Mouse (Mus musculus) bone marrow macrophage, adult 2 months (primary cell): ENCODE measurements around the gene Cyth1. TPM values are rescaled to one million over a fixed set of nuclear protein-coding genes. Genes with fewer than 3 reads are reported as not detected.

Source experiments
- H3K27ac ChIP-seq: 2 replicates; pipeline ENCODE4 v1.5.1; 2012; ENCODE audit warnings: low read depth, low read length; ENCODE audit not compliant: insufficient read depth
- H3K4me1 ChIP-seq: 2 replicates; pipeline ENCODE4 v1.6.1; 2012; ENCODE audit warnings: low read length; ENCODE audit not compliant: control insufficient read depth, insufficient read depth
- H3K4me3 ChIP-seq: 2 replicates; pipeline ENCODE4 v1.5.1; 2012; ENCODE audit warnings: mild to moderate bottlenecking, low read length, moderate library complexity; ENCODE audit not compliant: insufficient read depth
- CTCF ChIP-seq: IDR thresholded peaks from 2 replicates; pipeline ENCODE4 v1.5.1; 2012; ENCODE audit warnings: low read depth, mild to moderate bottlenecking, low read length, moderate library complexity
- POLR2A ChIP-seq: IDR thresholded peaks from 2 replicates; pipeline ENCODE4 v1.6.1; 2012; ENCODE audit warnings: mild to moderate bottlenecking, low read depth, low read length, borderline replicate concordance
- polyA plus RNA-seq: library from polyadenylated mRNA; stranded (reverse); fragments of >200 nt; gene quantifications from 2 replicates; pipeline ENCODE4 v1.2.4, GENCODE M21; 2012; ENCODE audit not compliant: missing spikeins, insufficient read depth, insufficient read length

Gene Cyth1
- polyA plus RNA-seq, 1 experiment, result 47.2 TPM

DNA sequence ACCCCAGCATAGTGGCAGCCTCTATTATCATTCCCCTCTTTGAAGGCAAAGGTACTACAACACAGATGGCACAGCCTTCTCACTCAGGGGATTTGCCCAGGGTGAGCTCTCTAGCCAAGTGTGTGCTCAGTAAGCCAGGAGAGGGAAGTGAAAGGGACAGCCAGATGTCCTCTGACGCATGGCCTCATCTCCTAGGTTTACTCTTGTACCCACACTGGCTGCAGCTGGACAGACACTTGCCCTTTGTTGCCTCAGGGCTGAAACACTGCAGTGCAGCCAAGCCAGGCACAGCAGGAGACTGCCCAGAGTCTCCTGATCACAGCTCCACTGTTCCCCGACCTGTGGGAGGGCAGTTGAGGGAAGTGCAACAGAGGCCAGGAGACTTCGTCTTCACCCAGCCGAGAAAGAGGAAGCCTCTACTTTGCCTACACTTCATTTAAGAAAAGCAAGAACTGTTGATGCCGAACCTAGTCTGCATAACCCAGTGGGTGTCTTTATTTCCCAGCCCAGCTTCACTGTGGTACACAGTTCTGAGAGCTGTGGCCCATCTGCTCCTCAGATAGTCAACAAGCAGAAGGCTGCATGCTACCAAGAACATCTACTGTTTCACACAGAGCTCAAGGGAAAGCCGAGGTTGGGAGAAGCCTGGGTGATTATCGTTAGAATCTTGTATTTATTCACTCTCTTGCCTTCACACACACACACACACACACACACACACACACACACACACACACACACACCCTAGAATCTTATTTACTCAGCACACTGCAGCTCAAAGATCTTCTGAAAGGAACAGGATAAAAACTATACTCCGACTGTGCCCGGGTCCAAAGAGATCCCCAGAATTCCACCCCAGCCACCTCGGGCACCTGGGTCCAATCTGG lies 36.4 kb downstream of the Cyth1 start:
- Histone ChIP-seq H3K27ac (peak overlapping the region; percentile 86), H3K4me3 (peak overlapping the region; percentile 41), H3K4me1 (peaks cover 68% of the 10 kb centered on the region)
- TF ChIP-seq POLR2A, result no peak
- TF ChIP-seq CTCF, result no peak

DNA sequence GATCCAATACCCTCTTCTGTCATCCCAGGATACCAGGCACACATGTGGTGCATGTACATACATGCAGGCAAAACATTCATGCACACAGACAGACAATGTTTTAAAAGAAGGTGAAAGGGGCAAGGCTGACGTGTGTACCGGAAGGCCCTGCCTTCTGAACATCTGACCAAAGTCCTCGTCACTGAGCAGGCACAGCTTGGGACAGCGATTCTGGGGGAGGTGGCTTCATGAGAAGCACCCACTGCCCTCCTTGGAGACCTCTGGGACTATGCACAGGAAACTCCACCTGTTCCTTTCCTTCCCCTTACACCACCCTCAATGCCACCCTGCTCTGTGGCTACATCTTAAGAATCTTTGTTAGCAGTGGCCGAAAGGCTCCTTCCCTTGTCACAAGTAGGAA lies 37.4 kb downstream of the Cyth1 start:
- TF ChIP-seq CTCF (no peak), POLR2A (no peak)
- peaks cover 63% of the 10 kb centered on the region for H3K4me1 ChIP-seq
- peak overlapping the region; percentile 86 for H3K27ac ChIP-seq
- H3K4me3 ChIP-seq, result no peak overlapping the region

DNA sequence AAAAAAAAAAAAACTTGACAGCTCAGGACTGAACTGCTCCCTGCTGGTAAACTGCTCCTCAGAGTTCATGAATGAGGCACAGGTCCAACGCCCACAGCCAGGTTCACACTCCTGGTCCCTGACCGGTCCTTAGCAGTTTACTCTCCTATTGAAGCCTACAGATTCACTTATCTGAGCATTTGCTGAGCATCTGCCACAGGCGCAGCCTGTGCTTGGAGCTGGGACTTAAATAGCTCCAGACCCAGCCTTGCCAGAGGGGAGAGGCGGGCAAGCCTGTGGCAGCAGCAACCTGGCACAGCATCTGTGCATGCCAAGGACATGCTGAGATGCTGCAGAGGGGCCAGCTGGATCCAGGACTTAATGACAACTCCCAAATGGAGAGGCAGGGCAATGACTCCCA lies 38.3 kb downstream of the Cyth1 start:
- Histone ChIP-seq H3K4me3 (no peak overlapping the region), H3K4me1 (peaks cover 58% of the 10 kb centered on the region), H3K27ac (no peak overlapping the region)

DNA sequence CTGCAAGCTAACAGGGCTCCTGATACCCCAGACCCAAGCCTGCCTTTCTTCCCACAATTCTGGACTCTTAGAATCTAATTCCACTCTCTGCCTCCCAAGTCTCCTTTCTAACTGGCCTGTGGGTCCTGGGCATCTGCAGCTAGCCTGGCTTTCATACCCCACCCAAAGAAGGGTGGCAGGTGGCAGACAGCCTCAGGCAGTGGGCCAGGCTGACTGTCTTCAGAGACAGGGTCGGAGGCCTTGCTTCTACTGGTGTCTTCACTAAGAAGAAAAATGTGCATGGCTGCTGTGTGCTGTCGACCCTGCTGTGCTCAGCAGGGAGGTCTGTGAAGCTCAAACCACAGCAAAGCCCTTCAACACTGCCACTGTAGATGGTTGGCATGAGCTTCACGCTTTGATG lies 39.0 kb downstream of the Cyth1 start:
- TF ChIP-seq POLR2A, result no peak
- TF ChIP-seq CTCF, result no peak
- Histone ChIP-seq H3K27ac (no peak overlapping the region), H3K4me3 (no peak overlapping the region), H3K4me1 (peaks cover 58% of the 10 kb centered on the region)

More for the DNA sequence above, 38.3 kb downstream of the Cyth1 start:
- no peak for TF ChIP-seq CTCF
- no peak for TF ChIP-seq POLR2A

DNA sequence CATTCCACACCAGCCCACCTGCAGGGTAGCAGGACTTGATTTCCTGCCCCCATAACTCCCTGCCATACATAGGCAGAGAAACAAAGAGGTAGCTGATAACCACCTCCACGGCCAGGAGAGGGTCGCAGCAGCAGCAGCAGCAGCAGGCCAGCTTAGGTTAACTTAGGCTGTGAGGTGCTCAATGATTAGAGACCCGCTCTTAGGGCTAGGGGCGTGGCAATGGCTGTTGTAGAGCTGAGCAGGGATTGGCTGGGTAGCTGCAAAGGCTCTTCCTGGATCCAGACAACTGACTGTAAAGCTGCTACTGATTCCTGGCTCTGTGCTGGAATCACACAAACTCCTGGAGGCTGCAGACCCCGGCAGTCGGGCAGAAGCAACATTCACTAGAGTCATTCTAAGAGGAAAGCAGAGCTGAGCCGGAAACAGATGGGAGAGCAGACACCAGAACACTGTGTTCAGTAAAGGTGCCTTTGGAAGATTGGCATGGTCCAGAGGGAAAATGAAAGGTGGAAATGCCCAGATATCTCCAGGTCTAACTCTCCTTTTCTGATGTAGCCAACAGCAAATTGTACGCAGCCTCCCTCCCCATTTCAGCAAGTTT lies 39.6 kb downstream of the Cyth1 start:
- TF ChIP-seq POLR2A (no peak), CTCF (no peak)
- Histone ChIP-seq H3K4me1 (peaks cover 57% of the 10 kb centered on the region), H3K27ac (no peak overlapping the region), H3K4me3 (no peak overlapping the region)

DNA sequence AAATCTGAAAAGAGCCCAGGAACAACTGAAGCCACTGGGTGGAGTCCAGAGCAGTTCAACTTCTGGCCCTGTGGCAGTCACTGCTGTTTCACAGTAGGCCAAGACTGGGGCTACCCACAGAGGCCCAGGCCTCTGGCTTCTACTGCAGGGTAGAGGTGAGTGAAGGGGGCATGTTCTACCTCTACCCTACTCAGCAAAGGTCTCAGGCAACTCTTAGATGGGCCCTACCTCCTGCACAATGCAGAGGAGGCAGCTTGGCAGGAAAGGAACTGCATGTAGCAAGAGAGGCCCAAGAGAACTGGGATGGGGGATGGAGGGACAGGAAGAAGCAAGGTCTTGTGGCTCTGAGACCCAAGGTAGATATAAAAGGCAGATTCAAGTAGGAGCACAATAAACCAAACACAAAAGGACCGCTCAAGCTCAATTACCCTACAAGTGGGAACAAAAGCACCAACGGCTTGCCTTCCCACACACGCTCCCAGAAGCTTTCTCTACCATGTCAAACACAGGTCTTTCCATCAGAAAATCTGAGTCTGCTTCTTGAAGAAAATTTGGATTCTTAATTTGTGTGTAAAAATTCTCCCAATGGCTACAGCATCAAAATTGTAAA lies 40.9 kb downstream of the Cyth1 start:
- Histone ChIP-seq H3K4me3 (no peak overlapping the region), H3K4me1 (peaks cover 56% of the 10 kb centered on the region), H3K27ac (no peak overlapping the region)
- TF ChIP-seq POLR2A (no peak), CTCF (no peak)

DNA sequence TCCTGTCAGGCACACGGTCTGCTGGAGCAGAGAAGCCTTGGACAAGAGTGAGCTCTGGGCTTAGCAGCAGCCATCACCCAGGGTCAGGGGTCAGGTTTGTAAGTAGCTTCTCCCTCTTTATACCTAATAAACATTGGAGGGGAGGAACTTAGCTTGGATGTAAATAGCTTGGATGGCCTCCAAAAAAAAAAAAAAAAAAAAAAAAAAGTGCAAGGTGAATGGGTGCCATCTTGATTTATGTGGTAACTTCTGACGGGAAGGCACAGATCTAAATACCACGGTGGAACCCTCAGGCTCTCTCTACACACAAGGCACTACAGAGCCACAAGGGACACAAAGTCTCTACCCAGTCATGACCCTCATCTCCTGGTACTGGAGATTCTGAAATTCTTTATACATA lies 42.1 kb downstream of the Cyth1 start:
- H3K4me1 ChIP-seq, result peaks cover 61% of the 10 kb centered on the region
- H3K27ac ChIP-seq, result no peak overlapping the region
- TF ChIP-seq POLR2A (no peak), CTCF (no peak)
- H3K4me3 ChIP-seq, result no peak overlapping the region

DNA sequence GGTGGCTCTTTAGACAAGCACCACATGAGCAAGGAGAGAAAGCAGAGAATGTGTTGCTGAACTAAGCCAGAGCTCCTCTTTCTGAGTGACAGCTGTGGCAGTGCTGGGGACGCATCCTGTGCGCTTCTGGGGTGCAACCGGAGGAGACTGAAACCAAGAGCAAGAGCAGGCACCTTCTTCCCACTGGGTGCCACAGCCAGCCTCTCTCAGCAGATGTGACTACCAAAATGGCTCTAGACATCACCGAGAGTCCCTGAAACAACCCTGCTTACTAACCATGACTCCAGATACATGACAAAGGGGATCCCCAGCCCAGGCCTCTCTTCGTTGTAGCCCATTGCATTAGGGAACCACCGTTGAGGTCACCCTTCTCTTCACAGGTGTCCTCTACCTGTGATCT lies 44.9 kb downstream of the Cyth1 start:
- no peak for TF ChIP-seq POLR2A
- no peak for TF ChIP-seq CTCF
- Histone ChIP-seq H3K4me3 (no peak overlapping the region), H3K27ac (no peak overlapping the region), H3K4me1 (peaks cover 58% of the 10 kb centered on the region)

DNA sequence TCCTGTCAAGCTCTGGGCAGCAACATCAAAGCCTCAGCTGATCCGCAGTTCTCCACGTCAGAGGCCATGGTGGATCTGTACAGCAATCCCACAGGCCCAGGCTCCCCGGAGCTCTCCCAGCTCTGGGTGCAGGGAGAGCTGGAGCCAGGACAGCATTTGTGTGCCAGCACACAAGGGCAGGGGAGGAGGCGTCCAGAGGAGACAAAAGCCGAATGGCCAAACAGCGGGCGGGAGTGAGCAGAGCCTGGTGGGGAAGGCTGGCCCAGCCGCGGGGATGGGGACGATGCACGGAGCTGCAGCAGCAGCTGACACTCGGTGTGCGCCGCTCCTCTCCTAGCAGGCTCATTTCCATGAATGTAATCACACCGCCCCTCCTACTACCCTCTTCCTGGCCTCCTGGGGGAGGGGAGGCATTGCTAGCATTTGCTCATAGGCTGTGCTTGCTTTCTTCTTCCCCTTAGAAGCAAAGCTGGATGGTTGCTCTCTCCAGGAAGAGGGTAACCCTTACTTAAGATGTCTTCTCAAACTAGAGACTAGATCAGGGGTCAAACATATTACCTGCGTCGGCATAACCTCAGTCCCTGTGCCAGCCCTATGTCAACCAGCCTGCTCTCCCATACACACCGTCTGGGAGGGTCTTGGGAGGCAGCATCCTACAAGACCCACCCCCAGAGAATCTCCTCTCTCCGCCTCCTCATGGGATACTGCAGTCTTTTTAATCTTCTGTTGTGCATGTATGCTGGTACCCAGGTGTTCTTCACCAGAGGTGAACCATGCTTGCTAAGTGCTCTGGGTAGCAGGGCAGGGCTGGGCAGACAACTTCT lies 45.8 kb downstream of the Cyth1 start:
- Histone ChIP-seq H3K4me3 (peak overlapping the region; percentile 4; the same call in 1 of the 2 replicates), H3K27ac (peak overlapping the region; percentile 7; the same call in 1 of the 2 replicates), H3K4me1 (peaks cover 52% of the 10 kb centered on the region)
- TF ChIP-seq CTCF (no peak), POLR2A (no peak)
